In the genomic region with DNA sequence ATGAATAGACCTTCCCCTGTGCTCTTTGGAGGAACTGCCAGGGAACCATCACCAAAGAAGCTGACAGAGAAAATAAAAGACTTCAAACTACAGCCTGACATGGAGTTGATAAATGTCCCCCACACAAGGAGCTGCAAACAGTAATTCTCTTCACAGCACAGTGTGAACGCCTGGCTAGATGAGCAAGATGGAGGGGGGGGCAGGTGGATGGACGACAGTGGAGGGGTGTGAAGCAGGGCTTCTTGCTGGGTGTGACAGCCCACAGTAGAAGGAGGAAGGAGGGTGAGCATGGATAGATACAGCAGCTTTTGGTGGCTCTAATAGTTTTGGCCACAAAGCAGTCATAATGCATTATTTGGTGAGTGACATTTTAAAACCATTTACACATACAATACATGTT, we compare ENCODE assay signal across 26 mouse cellular contexts.
DNase-seq lines count a peak whose midpoint lies in the region; ATAC-seq and TF ChIP-seq lines count a peak whose summit lies in the region.
"Had no signal": no experiment of that assay in that cellular context is flagged by ENCODE, and none has a peak within 500 bp of the region (broad histone marks: within the 10 kb centered on the region; RNA-seq: fewer than 3 reads in every experiment).

No protein-coding gene starts in this region.

- peaks cover 85% of the 10 kb centered on the region for H3K4me1 ChIP-seq in heart, embryonic 12.5 days (replicated peaks)
- peaks cover under 1% of the 10 kb centered on the region for H3K4me1 ChIP-seq in hindbrain, embryonic 14.5 days (replicated peaks; ENCODE audit: control insufficient read depth, insufficient read depth, low read length)
- H3K4me1 ChIP-seq in hindbrain, postnatal 0 days (ENCODE audit: insufficient read depth, low read length) = peaks cover 4% of the 10 kb centered on the region; the same call in 1 of the 2 replicates
- peaks cover 77% of the 10 kb centered on the region for H3K4me1 ChIP-seq in liver, embryonic 13.5 days (replicated peaks)
- H3K4me1 ChIP-seq in liver, postnatal 0 days (ENCODE audit: insufficient read depth) = peaks cover 15% of the 10 kb centered on the region
- H3K4me1 ChIP-seq in spleen, adult 2 months (ENCODE audit: control insufficient read depth, insufficient read depth, insufficient read length) = peaks cover 18% of the 10 kb centered on the region

- H3K27me3 ChIP-seq in heart, embryonic 12.5 days (replicated peaks) = no peaks in the 10 kb centered on the region
- no peaks in the 10 kb centered on the region for H3K27me3 ChIP-seq in hindbrain, embryonic 14.5 days (ENCODE audit: control insufficient read depth, insufficient read depth, low read length)
- no peaks in the 10 kb centered on the region for H3K27me3 ChIP-seq in hindbrain, postnatal 0 days (ENCODE audit: insufficient read depth, low read length)
- no peaks in the 10 kb centered on the region for H3K27me3 ChIP-seq in liver, embryonic 13.5 days
- no peaks in the 10 kb centered on the region for H3K27me3 ChIP-seq in liver, postnatal 0 days (ENCODE audit: insufficient read depth, low read length)
- H3K27me3 ChIP-seq in spleen, adult 2 months (ENCODE audit: control insufficient read depth, insufficient read depth, low read length) = no peaks in the 10 kb centered on the region
- H3K27me3 ChIP-seq: CH12.LX; embryonic facial prominence, embryonic 12.5 days; embryonic facial prominence, embryonic 15.5 days had no signal

- no peak overlapping the region for H3K4me2 ChIP-seq in heart, embryonic 12.5 days
- no peak overlapping the region for H3K4me2 ChIP-seq in hindbrain, embryonic 14.5 days (replicated peaks)
- H3K4me2 ChIP-seq in hindbrain, postnatal 0 days (ENCODE audit: low read depth, low read length) = no peak overlapping the region
- no peak overlapping the region for H3K4me2 ChIP-seq in liver, embryonic 13.5 days
- H3K4me2 ChIP-seq in liver, postnatal 0 days (ENCODE audit: low read depth, low read length) = no peak overlapping the region
- H3K4me2 ChIP-seq: embryonic facial prominence, embryonic 12.5 days; embryonic facial prominence, embryonic 15.5 days had no signal

- no peak for TF ChIP-seq POLR2A in spleen, adult 2 months (IDR thresholded peaks at IDR 0.05; ENCODE audit: low read depth, low read length)

- WGBS in heart, embryonic 12.5 days = 17% methylated on average over 2 of the region's 2 CpGs
- 21% methylated on average over 2 of the region's 2 CpGs for WGBS in hindbrain, embryonic 14.5 days
- WGBS in hindbrain, postnatal 0 days = 24% methylated on average over 2 of the region's 2 CpGs
- 25% methylated on average over 2 of the region's 2 CpGs for WGBS in liver, embryonic 13.5 days (ENCODE audit: insufficient replicate concordance)
- 47% methylated on average over 2 of the region's 2 CpGs for WGBS in liver, postnatal 0 days (ENCODE audit: insufficient replicate concordance)
- 64% methylated on average over 2 of the region's 2 CpGs for WGBS in spleen, adult 2 months

- no peak overlapping the region for H3K4me3 ChIP-seq in heart, embryonic 12.5 days
- H3K4me3 ChIP-seq in hindbrain, embryonic 14.5 days (replicated peaks; ENCODE audit: low read length) = no peak overlapping the region
- H3K4me3 ChIP-seq in hindbrain, postnatal 0 days (ENCODE audit: low read length) = no peak overlapping the region
- no peak overlapping the region for H3K4me3 ChIP-seq in liver, embryonic 13.5 days (replicated peaks)
- H3K4me3 ChIP-seq in liver, postnatal 0 days (ENCODE audit: low read depth, low read length) = no peak overlapping the region
- no peak overlapping the region for H3K4me3 ChIP-seq in spleen, adult 2 months (ENCODE audit: extremely low read depth, insufficient read depth, insufficient read length)
- H3K4me3 ChIP-seq: embryonic facial prominence, embryonic 12.5 days; embryonic facial prominence, embryonic 15.5 days; gastrocnemius, adult 2 months; hindbrain, embryonic 10.5 days had no signal

- no peak for DNase-seq in heart, postnatal 14 days
- no peak for DNase-seq in hindbrain, embryonic 14.5 days (ENCODE audit: low spot score)
- DNase-seq in hindbrain, postnatal 0 days (ENCODE audit: low spot score) = no peak
- DNase-seq in liver, embryonic 13.5 days = no peak
- no peak for DNase-seq in liver, postnatal 0 days
- DNase-seq in spleen, adult 2 months (ENCODE audit: low read depth in 1 of 2, low spot score in 2 of 2) = no peak
- no peak for DNase-seq in spleen, adult 12 weeks (ENCODE audit: low spot score)
- DNase-seq: adrenal gland, adult 2 months; adrenal gland, postnatal 14 days; cerebellum, adult 11 months; cerebellum, adult 2 months; cerebellum, adult 9-11 months; cerebellum, postnatal 25 days; forebrain, postnatal 0 days; gastrocnemius, adult 2 months; gastrocnemius, postnatal 14 days; heart, adult 11 months; heart, postnatal 36 days had no signal

- ATAC-seq in heart, embryonic 12.5 days (ENCODE audit: insufficient number of reproducible peaks, low FRiP score) = no peak
- ATAC-seq in hindbrain, embryonic 14.5 days (ENCODE audit: low FRiP score) = 0 out of 2 replicates have a peak, but pooled peaks have one; percentile 60
- ATAC-seq in hindbrain, postnatal 0 days = no peak
- ATAC-seq in liver, embryonic 13.5 days (ENCODE audit: low read depth) = no peak
- no peak for ATAC-seq in liver, postnatal 0 days
- ATAC-seq: forebrain, embryonic 14.5 days; forebrain, postnatal 0 days; intestine, embryonic 16.5 days had no signal

- H3K27ac ChIP-seq in heart, embryonic 12.5 days (ENCODE audit: poor library complexity, severe bottlenecking) = 0 out of 2 replicates have a peak overlapping the region, but pooled peaks have one; percentile 3
- peak overlapping the region; percentile 20; the same call in 1 of the 2 replicates for H3K27ac ChIP-seq in hindbrain, embryonic 14.5 days
- no peak overlapping the region for H3K27ac ChIP-seq in hindbrain, postnatal 0 days
- peak overlapping the region; percentile 34; the same call in 1 of the 2 replicates for H3K27ac ChIP-seq in liver, embryonic 13.5 days
- H3K27ac ChIP-seq in liver, postnatal 0 days (ENCODE audit: low read depth) = no peak overlapping the region
- H3K27ac ChIP-seq in spleen, adult 2 months (ENCODE audit: insufficient read depth, low read length) = 0 out of 2 replicates have a peak overlapping the region, but pooled peaks have one; percentile 62
- H3K27ac ChIP-seq: embryonic facial prominence, embryonic 12.5 days; embryonic facial prominence, embryonic 15.5 days; gastrocnemius, adult 2 months; hindbrain, embryonic 10.5 days had no signal

- H3K9ac ChIP-seq in heart, embryonic 12.5 days = no peak overlapping the region
- H3K9ac ChIP-seq in hindbrain, embryonic 14.5 days = no peak overlapping the region
- no peak overlapping the region for H3K9ac ChIP-seq in hindbrain, postnatal 0 days (replicated peaks; ENCODE audit: low read length)
- H3K9ac ChIP-seq in liver, embryonic 13.5 days = no peak overlapping the region
- no peak overlapping the region for H3K9ac ChIP-seq in liver, postnatal 0 days (replicated peaks)
- H3K9ac ChIP-seq: embryonic facial prominence, embryonic 12.5 days; embryonic facial prominence, embryonic 15.5 days; forebrain, postnatal 0 days had no signal

- H3K36me3 ChIP-seq in heart, embryonic 12.5 days = no peaks in the 10 kb centered on the region
- H3K36me3 ChIP-seq in hindbrain, embryonic 14.5 days (replicated peaks; ENCODE audit: control insufficient read depth, insufficient read depth) = no peaks in the 10 kb centered on the region
- no peaks in the 10 kb centered on the region for H3K36me3 ChIP-seq in hindbrain, postnatal 0 days (ENCODE audit: insufficient read depth, low read length)
- H3K36me3 ChIP-seq in liver, embryonic 13.5 days = no peaks in the 10 kb centered on the region
- H3K36me3 ChIP-seq in liver, postnatal 0 days (replicated peaks; ENCODE audit: insufficient read depth, low read length) = no peaks in the 10 kb centered on the region
- no peaks in the 10 kb centered on the region for H3K36me3 ChIP-seq in spleen, adult 2 months (ENCODE audit: control insufficient read depth, insufficient read depth, low read length)
- H3K36me3 ChIP-seq: embryonic facial prominence, embryonic 12.5 days; embryonic facial prominence, embryonic 15.5 days; G1E; hindbrain, embryonic 10.5 days had no signal

- TF ChIP-seq CTCF in hindbrain, postnatal 0 days (IDR thresholded peaks at IDR 0.05; ENCODE audit: low read depth) = no peak
- no peak for TF ChIP-seq CTCF in liver, postnatal 0 days (IDR thresholded peaks at IDR 0.05; ENCODE audit: low read depth)
- TF ChIP-seq CTCF in spleen, adult 2 months (IDR thresholded peaks at IDR 0.05; ENCODE audit: extremely low read depth, insufficient read depth, insufficient read length, insufficient replicate concordance) = no peak

- intact Hi-C loops in heart, postnatal 14 days (cut with DNase I) = no loop called here

- H3K9me3 ChIP-seq in heart, embryonic 12.5 days (replicated peaks) = no peaks in the 10 kb centered on the region
- H3K9me3 ChIP-seq in hindbrain, embryonic 14.5 days (ENCODE audit: control insufficient read depth, low read length) = no peaks in the 10 kb centered on the region
- H3K9me3 ChIP-seq in hindbrain, postnatal 0 days (ENCODE audit: low read length) = no peaks in the 10 kb centered on the region
- no peaks in the 10 kb centered on the region for H3K9me3 ChIP-seq in liver, embryonic 13.5 days (replicated peaks)
- no peaks in the 10 kb centered on the region for H3K9me3 ChIP-seq in liver, postnatal 0 days (ENCODE audit: low read length)
- H3K9me3 ChIP-seq: embryonic facial prominence, embryonic 12.5 days; embryonic facial prominence, embryonic 15.5 days; hindbrain, embryonic 10.5 days had no signal

- no peak for TF ChIP-seq EP300 in liver, postnatal 0 days (IDR thresholded peaks at IDR 0.05; ENCODE audit: low read depth)

Comparison
In these comparisons a context has a peak if more than half of its experiments do, and no peak if none do; other contexts are left out.
1. H3K27ac ChIP-seq: peak in heart, embryonic 12.5 days (single experiment), hindbrain, embryonic 14.5 days (single experiment), liver, embryonic 13.5 days (single experiment) and spleen, adult 2 months (single experiment); none in hindbrain, postnatal 0 days (single experiment) and liver, postnatal 0 days (single experiment).